Mouse (Mus musculus): Measurements from ENCODE around the gene Zc3h7a. TPM values are rescaled to one million over a fixed set of nuclear protein-coding genes. Genes with fewer than 3 reads are reported as not detected.

The Zc3h7a gene
- total RNA-seq, 1 experiment from 2014 or later: 93.1 TPM

Small RNAs within 50 kb of the gene (microRNA-seq; reads per million reads assigned to microRNA genes)
- 42.5 to 50.5 reads per million in 2 experiments for gene Gm23935

Other genes with a start within 250 kb of the Zc3h7a start
- 12.5 and 16.7 TPM in 2 replicates for gene Snn, start 115.4 kb downstream of the Zc3h7a start, total RNA-seq (2021)
- 38.6 and 46.5 TPM in 2 replicates for gene Litaf, start 110.2 kb downstream of the Zc3h7a start, total RNA-seq (2021)
- gene Txndc11, start 41.7 kb downstream of the Zc3h7a start, total RNA-seq (2021): 43.9 and 44.1 TPM in 2 replicates
- gene Rsl1d1, start 26.9 kb upstream of the Zc3h7a start, total RNA-seq (2021): 71.5 and 79.2 TPM in 2 replicates
- 131 and 177 TPM in 2 replicates for gene Gspt1, start 77.9 kb upstream of the Zc3h7a start, total RNA-seq (2021)
- not detected in 2 replicates for gene Tnfrsf17, start 137.4 kb upstream of the Zc3h7a start, total RNA-seq (2021)
- gene Snx29, start 146.5 kb upstream of the Zc3h7a start, total RNA-seq (2021): 16.1 and 20.7 TPM in 2 replicates

All from adrenal gland, postnatal 25 days (tissue).